Mouse (Mus musculus): ENCODE measurements around the gene Nsun2. TPM values are rescaled to one million over a fixed set of nuclear protein-coding genes. Genes with fewer than 3 reads are reported as not detected.

Gene Nsun2
- 10 to 100 TPM; 40.9 to 47.6 TPM for total RNA-seq (2021)

GRCm38 (mm10) chr13:69533405-69534333, at the start of gene Nsun2:
Gene Nsun2 (plus strand): TSS chr13:69533746.
- intact Hi-C loops (cut with DNase I): loop anchor here (5.0 kb wide), 1 partner anchor 79 kb away; the partner anchor contains the start of gene Srd5a1
- DNase-seq: peak; percentile 66 to 67

- intact Hi-C loops (cut with DNase I): loop anchor here (1.0 to 10.0 kb wide), 3 partner anchors 98 to 891 kb away; partner anchors contain the start of gene 1700001L19Rik
- peak; percentile 54 to 63 for DNase-seq
Observed at GRCm38 (mm10) chr13:69485326-69485725, 48.2 kb upstream of the Nsun2 start.

- intact Hi-C loops (cut with DNase I): loop anchor here (1.0 to 10.0 kb wide), 3 partner anchors 99 to 891 kb away; partner anchors contain the start of gene 1700001L19Rik
- DNase-seq: no peak
Observed at GRCm38 (mm10) chr13:69485833-69486232, 47.7 kb upstream of the Nsun2 start.

- no peak for DNase-seq
- intact Hi-C loops (cut with DNase I): loop anchor here (5.0 to 10.0 kb wide), 2 partner anchors 100 to 892 kb away; partner anchors contain the start of gene 1700001L19Rik
Observed at GRCm38 (mm10) chr13:69487108-69487507, 46.4 kb upstream of the Nsun2 start.

GRCm38 (mm10) chr13:69487611-69488275, 45.8 kb upstream of the Nsun2 start:
- intact Hi-C loops (cut with DNase I): loop anchor here (5.0 to 10.0 kb wide), 2 partner anchors 100 to 893 kb away; partner anchors contain the start of gene 1700001L19Rik

GRCm38 (mm10) chr13:69488565-69489255, 44.8 kb upstream of the Nsun2 start:
- no peak for DNase-seq
- intact Hi-C loops (cut with DNase I): loop anchor here (5.0 to 10.0 kb wide), 2 partner anchors 101 to 894 kb away; partner anchors contain the start of gene 1700001L19Rik

More at GRCm38 (mm10) chr13:69487611-69488275, 45.8 kb upstream of the Nsun2 start:
- DNase-seq: no peak

GRCm38 (mm10) chr13:69489777-69490176, 43.8 kb upstream of the Nsun2 start:
- intact Hi-C loops (cut with DNase I): loop anchor here (5.0 to 10.0 kb wide), 3 partner anchors 102 to 895 kb away; partner anchors contain the start of gene 1700001L19Rik

GRCm38 (mm10) chr13:69492876-69493463, 40.6 kb upstream of the Nsun2 start:
- peak; percentile 50 to 81 for DNase-seq
- intact Hi-C loops (cut with DNase I): loop anchor here (5.0 kb wide), 1 partner anchor 164 kb away; no protein-coding TSS in a partner anchor

More at GRCm38 (mm10) chr13:69489777-69490176, 43.8 kb upstream of the Nsun2 start:
- no peak for DNase-seq

GRCm38 (mm10) chr13:69498276-69498675, 35.3 kb upstream of the Nsun2 start:
- peak; percentile 46 to 55 for DNase-seq
- intact Hi-C loops (cut with DNase I): no loop called here

GRCm38 (mm10) chr13:69502157-69502750, 31.3 kb upstream of the Nsun2 start:
- intact Hi-C loops (cut with DNase I): no loop called here
- DNase-seq: no peak

- DNase-seq: no peak
- intact Hi-C loops (cut with DNase I): no loop called here
Observed at GRCm38 (mm10) chr13:69502863-69503262, 30.7 kb upstream of the Nsun2 start.

- intact Hi-C loops (cut with DNase I): loop anchor here (5.0 kb wide), 3 partner anchors 41 to 151 kb away; partner anchors contain the start of gene Srd5a1
Observed at GRCm38 (mm10) chr13:69506341-69507086, 27.0 kb upstream of the Nsun2 start.

GRCm38 (mm10) chr13:69507666-69508065, 25.9 kb upstream of the Nsun2 start:
- DNase-seq: no peak
- intact Hi-C loops (cut with DNase I): loop anchor here (5.0 kb wide), 3 partner anchors 40 to 150 kb away; partner anchors contain the start of gene Srd5a1

More at GRCm38 (mm10) chr13:69506341-69507086, 27.0 kb upstream of the Nsun2 start:
- no peak for DNase-seq

- intact Hi-C loops (cut with DNase I): loop anchor here (5.0 kb wide), 3 partner anchors 38 to 148 kb away; partner anchors contain the start of gene Srd5a1
- peak in 1 of 2 experiments; percentile 54 for DNase-seq
Observed at GRCm38 (mm10) chr13:69509391-69510244, 23.9 kb upstream of the Nsun2 start.

- intact Hi-C loops (cut with DNase I): no loop called here
Observed at GRCm38 (mm10) chr13:69515091-69515490, 18.5 kb upstream of the Nsun2 start.

GRCm38 (mm10) chr13:69517445-69517844, 16.1 kb upstream of the Nsun2 start:
- intact Hi-C loops (cut with DNase I): no loop called here
- no peak for DNase-seq

More at GRCm38 (mm10) chr13:69515091-69515490, 18.5 kb upstream of the Nsun2 start:
- DNase-seq: no peak

GRCm38 (mm10) chr13:69519137-69519536, 14.4 kb upstream of the Nsun2 start:
- intact Hi-C loops (cut with DNase I): no loop called here

More at GRCm38 (mm10) chr13:69519137-69519536, 14.4 kb upstream of the Nsun2 start:
- DNase-seq: no peak

Measured in heart, postnatal 10 days (tissue).